Comparison of ENCODE assay signal across 37 mouse cellular contexts in the genomic region with DNA sequence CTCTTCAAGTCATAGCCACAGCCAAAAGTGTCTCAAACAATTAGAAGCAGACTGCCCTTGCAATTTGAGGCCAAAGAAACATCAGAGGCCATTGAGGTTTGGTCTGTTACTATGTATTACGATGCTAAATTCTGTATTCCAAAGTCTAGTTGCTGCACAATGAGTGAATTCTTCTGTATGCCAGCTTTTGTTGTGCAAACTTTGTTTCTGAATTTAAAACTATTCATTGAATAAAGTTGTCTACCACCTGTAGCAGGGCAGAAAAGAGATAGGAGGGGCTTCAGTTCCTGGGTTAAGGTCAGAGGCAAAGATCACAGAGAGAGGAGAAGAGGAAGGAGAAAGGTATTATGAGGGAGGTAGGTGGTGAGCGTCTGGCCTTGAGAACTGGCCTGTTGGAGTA. TPM values are rescaled to one million over a fixed set of nuclear protein-coding genes. Genes with fewer than 3 reads are reported as not detected.
"Had no signal": no experiment of that assay in that cellular context is flagged by ENCODE, and none has a peak within 500 bp of the region (broad histone marks: within the 10 kb centered on the region; RNA-seq: fewer than 3 reads in every experiment).

No protein-coding gene starts in this region.

- H3K27ac ChIP-seq: heart, embryonic 13.5 days; heart, embryonic 15.5 days; hindbrain, embryonic 10.5 days; hindbrain, embryonic 12.5 days; hindbrain, embryonic 13.5 days; hindbrain, embryonic 14.5 days; hindbrain, embryonic 15.5 days; hindbrain, postnatal 0 days; intestine, embryonic 15.5 days; kidney, embryonic 15.5 days; kidney, postnatal 0 days; layer of hippocampus, adult 2 months; left cerebral cortex, adult 2 months had no signal

- H3K9ac ChIP-seq: heart, embryonic 13.5 days; heart, embryonic 15.5 days; hindbrain, embryonic 12.5 days; hindbrain, embryonic 13.5 days; hindbrain, embryonic 14.5 days; hindbrain, embryonic 15.5 days; intestine, embryonic 15.5 days; kidney, embryonic 15.5 days had no signal

- H3K9me3 ChIP-seq: heart, embryonic 13.5 days; heart, embryonic 15.5 days; hindbrain, embryonic 12.5 days; intestine, embryonic 15.5 days; kidney, embryonic 15.5 days had no signal

- H3K4me3 ChIP-seq: heart, embryonic 13.5 days; heart, embryonic 15.5 days; hindbrain, embryonic 10.5 days; hindbrain, embryonic 12.5 days; hindbrain, embryonic 13.5 days; hindbrain, embryonic 15.5 days; intestine, embryonic 15.5 days; kidney, embryonic 15.5 days; layer of hippocampus, adult 2 months; left cerebral cortex, adult 2 months had no signal

- H3K4me1 ChIP-seq: heart, embryonic 13.5 days; heart, embryonic 15.5 days; hindbrain, embryonic 10.5 days; hindbrain, embryonic 12.5 days; hindbrain, embryonic 13.5 days; hindbrain, embryonic 15.5 days; intestine, embryonic 15.5 days; kidney, embryonic 15.5 days had no signal

- H3K36me3 ChIP-seq: heart, embryonic 13.5 days; heart, embryonic 15.5 days; hindbrain, embryonic 10.5 days; hindbrain, embryonic 12.5 days; hindbrain, embryonic 13.5 days; hindbrain, embryonic 15.5 days; intestine, embryonic 15.5 days; kidney, embryonic 15.5 days had no signal

- DNase-seq: heart, postnatal 10 days; heart, postnatal 14 days; heart, postnatal 36 days; heart, postnatal 4 days; kidney, adult 11 months; kidney, adult 18-20 months; kidney, adult 2 months; kidney, adult 8-10 months; kidney, adult 9 months; kidney, postnatal 10 days; kidney, postnatal 14 days; kidney, postnatal 25 days; kidney, postnatal 36 days; kidney, postnatal 4 days; layer of hippocampus, adult 9-11 months; layer of hippocampus, postnatal 36 days had no signal

RNA-seq across cellular contexts. Expression of a gene that starts 38.3 kb away (rescaled TPM):
- total RNA-seq: heart, postnatal 10 days; heart, postnatal 14 days; heart, postnatal 25 days; heart, postnatal 36 days; heart, postnatal 4 days; hematopoietic stem cell, adult 5-6 weeks; hindbrain, postnatal 0 days; layer of hippocampus, adult 18-20 months; layer of hippocampus, adult 2 months; layer of hippocampus, postnatal 10 days; layer of hippocampus, postnatal 14 days; layer of hippocampus, postnatal 25 days; layer of hippocampus, postnatal 36 days; left cerebral cortex, adult 18-20 months; left cerebral cortex, adult 2 months; left cerebral cortex, adult 8-10 months had no signal
